Mouse (Mus musculus) neural tube, embryonic 10.5 days (tissue): ENCODE data around the gene Vmn2r10.
"Not testable (repeated sequence)": the region's sequence is repeated elsewhere in the genome, so short reads cannot be mapped to it uniquely, and the experiment has no call there.

Experiments
- DNase-seq: peaks from one replicate; pipeline ENCODE4 v3.0.0-alpha.2; 2017; ENCODE audit warnings: low spot score; ENCODE audit errors: extremely low spot score

Vmn2r10 gene

DNA sequence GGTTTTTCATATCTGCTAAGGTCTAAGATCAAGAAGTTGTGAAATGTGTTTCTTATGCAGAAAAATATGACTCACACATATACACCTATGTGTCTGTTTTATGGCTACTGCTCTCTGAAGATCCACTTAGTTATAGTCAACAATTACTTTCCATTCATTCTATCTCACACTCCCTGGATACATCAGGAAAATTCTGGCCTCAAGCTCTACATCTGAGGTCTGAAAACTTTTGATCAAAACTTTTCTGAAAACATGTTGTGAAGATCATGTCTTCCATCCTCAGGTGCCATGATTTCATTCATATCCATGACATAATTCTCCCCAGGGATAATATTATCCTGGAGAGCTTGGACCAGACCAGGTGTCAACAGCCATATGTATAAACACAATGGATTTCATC, at the start of gene Vmn2r10:
TSS of gene Vmn2r10 (minus strand) at position 101 of the 400 bp plus-strand sequence.
- not testable (repeated sequence) for DNase-seq

- no peak for DNase-seq
These were observed 49.0 kb upstream of the Vmn2r10 start for GRCm38 (mm10) chr5:109055286-109055685.

- DNase-seq, result no peak
These were observed 26.3 kb upstream of the Vmn2r10 start for GRCm38 (mm10) chr5:109032591-109032990.

DNA sequence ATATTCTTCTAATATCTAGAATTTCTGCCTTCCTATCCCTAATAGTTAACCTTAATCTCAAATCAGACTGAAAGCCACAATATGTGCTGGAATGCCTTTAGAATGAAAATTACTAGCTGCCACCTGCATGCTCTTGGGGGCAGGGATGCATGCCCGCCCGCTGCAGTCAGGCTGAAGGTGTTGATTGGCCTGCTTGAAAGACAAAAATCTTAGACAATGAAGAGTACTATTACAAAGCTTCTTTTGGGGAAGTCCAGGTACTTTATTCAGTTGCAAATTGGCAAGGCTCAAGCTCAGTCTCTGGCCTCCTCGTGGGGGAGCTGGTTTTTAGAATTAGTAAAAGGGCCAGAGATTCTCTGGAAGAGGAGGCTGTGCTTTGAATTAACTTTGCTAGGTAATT, 17.4 kb downstream of the Vmn2r10 start:
- no peak for DNase-seq
